Mouse (Mus musculus): ENCODE results near the gene Dpf1. TPM values are rescaled to one million over a fixed set of nuclear protein-coding genes. Genes with fewer than 3 reads are reported as not detected.

Gene Dpf1
- polyA plus RNA-seq, 1 experiment from 2014 or later: 1.9 TPM

GRCm38 (mm10) chr7:29263831-29264230 is 39.9 kb upstream of the Dpf1 start:
- no peak overlapping the region for H3K4me2 ChIP-seq (replicated peaks; ENCODE audit: low read depth)
- TF ChIP-seq CTCF (IDR thresholded peaks at IDR 0.05; ENCODE audit: low read depth): no peak
- TF ChIP-seq EP300 (optimal IDR thresholded peaks at IDR 0.05): no peak
- no peaks in the 10 kb centered on the region for H3K36me3 ChIP-seq (ENCODE audit: control insufficient read depth, insufficient read depth, low read length)
- ATAC-seq (ENCODE audit: low FRiP score, low TSS enrichment) (peak; percentile 60), DNase-seq (ENCODE audit: low spot score) (no peak)
- peak overlapping the region; percentile 50 for H3K27ac ChIP-seq (replicated peaks)
- no peaks in the 10 kb centered on the region for H3K4me1 ChIP-seq (replicated peaks; ENCODE audit: control insufficient read depth, insufficient read depth)
- no peaks in the 10 kb centered on the region for H3K9me3 ChIP-seq (ENCODE audit: control insufficient read depth, low read length)
- no peak overlapping the region for H3K4me3 ChIP-seq (ENCODE audit: low read depth, low read length)
- WGBS: 61% methylated on average over 3 of the region's 3 CpGs
- H3K9ac ChIP-seq (ENCODE audit: low read length): no peak overlapping the region
- H3K27me3 ChIP-seq (ENCODE audit: control insufficient read depth, insufficient read depth, low read length): no peaks in the 10 kb centered on the region

GRCm38 (mm10) chr7:29265636-29266035 is 38.1 kb upstream of the Dpf1 start:
- H3K4me1 ChIP-seq (replicated peaks; ENCODE audit: control insufficient read depth, insufficient read depth): no peaks in the 10 kb centered on the region
- no peak overlapping the region for H3K9ac ChIP-seq (ENCODE audit: low read length)
- peak overlapping the region; percentile 53 for H3K27ac ChIP-seq (replicated peaks)
- H3K36me3 ChIP-seq (ENCODE audit: control insufficient read depth, insufficient read depth, low read length): no peaks in the 10 kb centered on the region
- no peaks in the 10 kb centered on the region for H3K9me3 ChIP-seq (ENCODE audit: control insufficient read depth, low read length)
- H3K4me2 ChIP-seq (replicated peaks; ENCODE audit: low read depth): no peak overlapping the region
- TF ChIP-seq EP300 (optimal IDR thresholded peaks at IDR 0.05) (no peak), CTCF (IDR thresholded peaks at IDR 0.05; ENCODE audit: low read depth) (no peak)
- 66% methylated on average over 7 of the region's 7 CpGs for WGBS
- H3K27me3 ChIP-seq (ENCODE audit: control insufficient read depth, insufficient read depth, low read length): no peaks in the 10 kb centered on the region
- ATAC-seq (ENCODE audit: low FRiP score, low TSS enrichment) (no peak), DNase-seq (ENCODE audit: low spot score) (no peak)
- no peak overlapping the region for H3K4me3 ChIP-seq (ENCODE audit: low read depth, low read length)

DNA sequence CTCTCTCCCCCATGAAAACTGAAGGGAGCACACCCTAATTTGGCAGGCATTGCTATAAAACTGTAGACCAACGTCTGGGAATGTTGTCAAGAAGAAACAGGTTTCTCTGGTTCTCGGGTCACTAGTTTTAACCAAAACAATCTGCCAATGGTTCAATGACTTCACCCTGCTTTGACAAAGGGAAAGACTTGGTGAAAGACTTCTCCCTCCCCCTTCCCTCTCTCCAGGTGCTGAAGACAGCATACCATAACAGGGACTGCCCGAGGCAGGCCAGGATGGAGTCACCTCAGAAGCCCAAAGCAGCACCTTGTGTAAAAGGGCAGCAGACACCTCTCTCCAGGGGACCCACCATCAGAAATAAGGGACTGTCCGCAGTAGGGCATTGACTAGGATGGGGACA is 36.8 kb upstream of the Dpf1 start:
- Histone ChIP-seq H3K4me1 (replicated peaks; ENCODE audit: control insufficient read depth, insufficient read depth) (peaks cover 8% of the 10 kb centered on the region), H3K9ac (ENCODE audit: low read length) (no peak overlapping the region), H3K4me2 (replicated peaks; ENCODE audit: low read depth) (no peak overlapping the region), H3K9me3 (ENCODE audit: control insufficient read depth, low read length) (no peaks in the 10 kb centered on the region), H3K27me3 (ENCODE audit: control insufficient read depth, insufficient read depth, low read length) (no peaks in the 10 kb centered on the region), H3K27ac (replicated peaks) (0 out of 2 replicates have a peak overlapping the region, but pooled peaks have one; percentile 45), H3K36me3 (ENCODE audit: control insufficient read depth, insufficient read depth, low read length) (no peaks in the 10 kb centered on the region), H3K4me3 (ENCODE audit: low read depth, low read length) (no peak overlapping the region)
- no peak for DNase-seq (ENCODE audit: low spot score)
- ATAC-seq (ENCODE audit: low FRiP score, low TSS enrichment): peak; percentile 32; the same call in 1 of the 2 replicates
- WGBS: 48% methylated on average over 4 of the region's 4 CpGs
- TF ChIP-seq CTCF (IDR thresholded peaks at IDR 0.05; ENCODE audit: low read depth): no peak
- peak; percentile 31 for TF ChIP-seq EP300 (optimal IDR thresholded peaks at IDR 0.05)

DNA sequence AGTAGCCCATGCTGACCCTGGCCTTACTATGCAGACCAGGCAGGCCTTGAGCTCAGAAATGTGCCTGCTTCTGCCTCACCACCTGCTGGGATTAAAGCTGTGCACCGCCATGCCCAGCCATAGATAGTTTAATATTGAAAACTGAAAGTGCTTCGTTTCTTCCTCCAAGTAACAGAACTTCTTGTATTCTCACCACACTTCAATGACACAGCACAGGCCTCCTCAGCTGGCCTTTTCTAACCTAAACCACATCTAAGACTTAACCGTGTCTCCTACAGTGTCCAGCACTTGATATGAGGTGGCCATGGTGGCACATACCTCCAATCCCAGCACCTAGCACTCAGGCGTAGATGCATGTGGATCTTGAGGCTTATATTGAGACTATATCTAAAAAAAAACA is 33.3 kb upstream of the Dpf1 start:
- Histone ChIP-seq H3K9ac (ENCODE audit: low read length) (no peak overlapping the region), H3K4me3 (ENCODE audit: low read depth, low read length) (no peak overlapping the region), H3K9me3 (ENCODE audit: control insufficient read depth, low read length) (no peaks in the 10 kb centered on the region), H3K4me1 (replicated peaks; ENCODE audit: control insufficient read depth, insufficient read depth) (peaks cover 10% of the 10 kb centered on the region), H3K36me3 (ENCODE audit: control insufficient read depth, insufficient read depth, low read length) (no peaks in the 10 kb centered on the region), H3K27ac (replicated peaks) (peak overlapping the region; percentile 45), H3K4me2 (replicated peaks; ENCODE audit: low read depth) (no peak overlapping the region), H3K27me3 (ENCODE audit: control insufficient read depth, insufficient read depth, low read length) (no peaks in the 10 kb centered on the region)
- DNase-seq (ENCODE audit: low spot score): no peak
- TF ChIP-seq CTCF (IDR thresholded peaks at IDR 0.05; ENCODE audit: low read depth): no peak
- TF ChIP-seq EP300 (optimal IDR thresholded peaks at IDR 0.05): no peak
- ATAC-seq (ENCODE audit: low FRiP score, low TSS enrichment): no peak
- WGBS: 72% methylated on average over 4 of the region's 4 CpGs

DNA sequence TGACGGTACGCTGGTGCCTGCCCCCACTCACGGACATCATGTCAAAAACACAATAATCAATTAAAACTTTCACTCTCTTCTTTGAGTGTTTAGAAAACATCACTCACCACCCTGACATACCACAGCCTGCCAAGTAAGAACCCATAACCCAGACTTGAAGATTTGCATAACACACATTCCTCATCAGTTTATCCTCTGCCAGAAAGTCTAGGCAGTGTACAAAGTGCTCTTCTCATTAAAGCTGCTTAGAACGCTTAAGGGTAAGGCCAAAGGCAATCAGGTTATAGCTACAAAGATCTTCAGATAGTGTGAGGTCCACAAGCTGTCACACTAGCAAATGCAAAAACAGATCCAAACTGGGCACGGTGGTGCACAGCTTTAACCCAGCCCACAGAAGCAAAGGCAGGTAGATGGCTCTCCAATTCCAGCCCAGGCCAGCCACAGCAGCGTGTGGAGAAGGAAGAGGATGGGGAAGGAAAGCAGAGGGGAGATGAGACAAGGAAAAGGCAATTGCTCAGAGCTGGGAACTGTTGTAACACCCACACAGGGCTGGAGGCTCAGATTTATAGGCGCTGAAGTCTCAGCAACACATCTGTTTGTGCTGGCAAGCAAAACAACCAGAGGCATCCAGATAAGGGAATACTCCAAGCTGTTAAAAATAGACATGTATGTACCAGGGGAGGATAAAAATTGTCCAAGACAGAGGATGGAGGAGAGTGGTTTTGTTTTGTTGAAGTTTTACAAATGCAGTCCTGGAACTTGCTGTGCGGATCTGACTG is 31.9 kb upstream of the Dpf1 start:
- WGBS: 48% methylated on average over 8 of the region's 8 CpGs
- ATAC-seq (ENCODE audit: low FRiP score, low TSS enrichment) (no peak), DNase-seq (ENCODE audit: low spot score) (no peak)
- Histone ChIP-seq H3K4me3 (ENCODE audit: low read depth, low read length) (no peak overlapping the region), H3K27ac (replicated peaks) (peak overlapping the region; percentile 63), H3K9ac (ENCODE audit: low read length) (no peak overlapping the region), H3K27me3 (ENCODE audit: control insufficient read depth, insufficient read depth, low read length) (no peaks in the 10 kb centered on the region), H3K4me2 (replicated peaks; ENCODE audit: low read depth) (no peak overlapping the region), H3K4me1 (replicated peaks; ENCODE audit: control insufficient read depth, insufficient read depth) (peaks cover 10% of the 10 kb centered on the region), H3K9me3 (ENCODE audit: control insufficient read depth, low read length) (no peaks in the 10 kb centered on the region), H3K36me3 (ENCODE audit: control insufficient read depth, insufficient read depth, low read length) (no peaks in the 10 kb centered on the region)
- TF ChIP-seq EP300 (optimal IDR thresholded peaks at IDR 0.05): no peak
- TF ChIP-seq CTCF (IDR thresholded peaks at IDR 0.05; ENCODE audit: low read depth): no peak

DNA sequence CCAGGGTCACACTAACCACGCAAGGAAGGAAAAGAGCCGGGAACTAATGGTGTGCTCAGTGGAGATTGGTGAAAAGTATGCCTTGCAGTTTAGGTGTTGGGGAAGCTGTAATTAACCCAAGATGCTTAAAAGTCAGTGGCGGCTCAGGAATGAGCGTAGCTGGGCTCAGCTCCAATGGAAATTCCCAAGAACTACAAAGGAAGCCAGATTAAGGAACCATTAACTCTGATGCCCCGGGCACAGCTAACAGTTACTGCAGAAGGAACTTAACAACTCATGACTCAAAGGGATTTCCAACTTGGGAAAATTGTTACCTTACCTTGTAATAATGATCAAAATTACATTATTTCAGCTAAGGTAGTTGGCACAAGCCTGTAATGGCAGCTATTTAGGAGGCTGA is 27.0 kb upstream of the Dpf1 start:
- TF ChIP-seq CTCF (IDR thresholded peaks at IDR 0.05; ENCODE audit: low read depth): no peak
- ATAC-seq (ENCODE audit: low FRiP score, low TSS enrichment) (no peak), DNase-seq (ENCODE audit: low spot score) (no peak)
- Histone ChIP-seq H3K4me2 (replicated peaks; ENCODE audit: low read depth) (no peak overlapping the region), H3K4me3 (ENCODE audit: low read depth, low read length) (no peak overlapping the region), H3K4me1 (replicated peaks; ENCODE audit: control insufficient read depth, insufficient read depth) (peaks cover 5% of the 10 kb centered on the region), H3K27me3 (ENCODE audit: control insufficient read depth, insufficient read depth, low read length) (0 out of 2 replicates have a peak, but pooled peaks cover 2% of the 10 kb centered on the region), H3K27ac (replicated peaks) (no peak overlapping the region), H3K9ac (ENCODE audit: low read length) (no peak overlapping the region), H3K36me3 (ENCODE audit: control insufficient read depth, insufficient read depth, low read length) (no peaks in the 10 kb centered on the region), H3K9me3 (ENCODE audit: control insufficient read depth, low read length) (no peaks in the 10 kb centered on the region)
- 49% methylated on average over 5 of the region's 5 CpGs for WGBS
